Mouse (Mus musculus): ENCODE data around the gene Sez6. TPM values are rescaled to one million over a fixed set of nuclear protein-coding genes. Genes with fewer than 3 reads are reported as not detected.
A peak's percentile ranks its signal among the peaks of the same experiment; 100 is the strongest.

Gene Sez6
- polyA plus RNA-seq, 1 experiment from 2014 or later = 13.3 TPM

- H3K27ac ChIP-seq (ENCODE audit: low read depth, low read length) = no peak overlapping the region
- H3K4me2 ChIP-seq (replicated peaks; ENCODE audit: low read depth, low read length) = no peak overlapping the region
- no peaks in the 10 kb centered on the region for H3K9me3 ChIP-seq (ENCODE audit: control insufficient read depth, low read length)
- H3K4me1 ChIP-seq (replicated peaks; ENCODE audit: control insufficient read depth, insufficient read depth, low read length) = peaks cover 12% of the 10 kb centered on the region
- ATAC-seq (ENCODE audit: low FRiP score) (no peak), DNase-seq (ENCODE audit: low spot score) (no peak)
- H3K27me3 ChIP-seq (ENCODE audit: control insufficient read depth, insufficient read depth, low read length) = peaks cover 37% of the 10 kb centered on the region
- no peaks in the 10 kb centered on the region for H3K36me3 ChIP-seq (ENCODE audit: control insufficient read depth, insufficient read depth, low read length)
- WGBS = 34% methylated on average over 6 of the region's 6 CpGs
- no peak overlapping the region for H3K9ac ChIP-seq (ENCODE audit: low read depth, low read length)
- no peak overlapping the region for H3K4me3 ChIP-seq (ENCODE audit: low read depth, low read length)
Measured at GRCm38 (mm10) chr11:77913505-77913904, 17.1 kb upstream of the Sez6 start.

GRCm38 (mm10) chr11:77914598-77915260 lies 15.9 kb upstream of the Sez6 start:
- ATAC-seq (ENCODE audit: low FRiP score) = no peak
- H3K9me3 ChIP-seq (ENCODE audit: control insufficient read depth, low read length) = no peaks in the 10 kb centered on the region
- no peaks in the 10 kb centered on the region for H3K36me3 ChIP-seq (ENCODE audit: control insufficient read depth, insufficient read depth, low read length)
- H3K4me2 ChIP-seq (replicated peaks; ENCODE audit: low read depth, low read length) = 0 out of 2 replicates have a peak overlapping the region, but pooled peaks have one; percentile 9
- no peak overlapping the region for H3K4me3 ChIP-seq (ENCODE audit: low read depth, low read length)
- no peak overlapping the region for H3K27ac ChIP-seq (ENCODE audit: low read depth, low read length)
- peaks cover 8% of the 10 kb centered on the region for H3K4me1 ChIP-seq (replicated peaks; ENCODE audit: control insufficient read depth, insufficient read depth, low read length)
- WGBS = 3% methylated on average over 31 of the region's 32 CpGs
- H3K9ac ChIP-seq (ENCODE audit: low read depth, low read length) = no peak overlapping the region
- peaks cover 37% of the 10 kb centered on the region for H3K27me3 ChIP-seq (ENCODE audit: control insufficient read depth, insufficient read depth, low read length)
- no peak for DNase-seq (ENCODE audit: low spot score)

- Histone ChIP-seq H3K9ac (ENCODE audit: low read depth, low read length) (no peak overlapping the region), H3K4me1 (replicated peaks; ENCODE audit: control insufficient read depth, insufficient read depth, low read length) (peaks cover 8% of the 10 kb centered on the region), H3K4me3 (ENCODE audit: low read depth, low read length) (no peak overlapping the region), H3K9me3 (ENCODE audit: control insufficient read depth, low read length) (no peaks in the 10 kb centered on the region), H3K4me2 (replicated peaks; ENCODE audit: low read depth, low read length) (no peak overlapping the region), H3K36me3 (ENCODE audit: control insufficient read depth, insufficient read depth, low read length) (no peaks in the 10 kb centered on the region), H3K27me3 (ENCODE audit: control insufficient read depth, insufficient read depth, low read length) (peaks cover 37% of the 10 kb centered on the region), H3K27ac (ENCODE audit: low read depth, low read length) (no peak overlapping the region)
- 89% methylated on average over 4 of the region's 4 CpGs for WGBS
- DNase-seq (ENCODE audit: low spot score) = no peak
- ATAC-seq (ENCODE audit: low FRiP score) = no peak
Measured at GRCm38 (mm10) chr11:77916741-77917140, 13.9 kb upstream of the Sez6 start.

- H3K4me3 ChIP-seq (ENCODE audit: low read depth, low read length) = no peak overlapping the region
- no peaks in the 10 kb centered on the region for H3K36me3 ChIP-seq (ENCODE audit: control insufficient read depth, insufficient read depth, low read length)
- H3K27ac ChIP-seq (ENCODE audit: low read depth, low read length) = 0 out of 2 replicates have a peak overlapping the region, but pooled peaks have one; percentile 36
- peaks cover 8% of the 10 kb centered on the region for H3K4me1 ChIP-seq (replicated peaks; ENCODE audit: control insufficient read depth, insufficient read depth, low read length)
- H3K4me2 ChIP-seq (replicated peaks; ENCODE audit: low read depth, low read length) = no peak overlapping the region
- H3K9ac ChIP-seq (ENCODE audit: low read depth, low read length) = no peak overlapping the region
- peaks cover 37% of the 10 kb centered on the region for H3K27me3 ChIP-seq (ENCODE audit: control insufficient read depth, insufficient read depth, low read length)
- DNase-seq (ENCODE audit: low spot score) = no peak
- no peaks in the 10 kb centered on the region for H3K9me3 ChIP-seq (ENCODE audit: control insufficient read depth, low read length)
- 56% methylated on average over 10 of the region's 10 CpGs for WGBS
- no peak for ATAC-seq (ENCODE audit: low FRiP score)
Measured at GRCm38 (mm10) chr11:77917166-77917565, 13.4 kb upstream of the Sez6 start.

GRCm38 (mm10) chr11:77923285-77923684 lies 7.3 kb upstream of the Sez6 start:
- H3K4me3 ChIP-seq (ENCODE audit: low read depth, low read length) = no peak overlapping the region
- H3K9me3 ChIP-seq (ENCODE audit: control insufficient read depth, low read length) = no peaks in the 10 kb centered on the region
- no peak overlapping the region for H3K9ac ChIP-seq (ENCODE audit: low read depth, low read length)
- no peak overlapping the region for H3K4me2 ChIP-seq (replicated peaks; ENCODE audit: low read depth, low read length)
- no peaks in the 10 kb centered on the region for H3K36me3 ChIP-seq (ENCODE audit: control insufficient read depth, insufficient read depth, low read length)
- no peak for ATAC-seq (ENCODE audit: low FRiP score)
- peaks cover 6% of the 10 kb centered on the region; the same call in 1 of the 2 replicates for H3K27me3 ChIP-seq (ENCODE audit: control insufficient read depth, insufficient read depth, low read length)
- H3K27ac ChIP-seq (ENCODE audit: low read depth, low read length) = no peak overlapping the region
- WGBS = 65% methylated on average over 4 of the region's 4 CpGs
- DNase-seq (ENCODE audit: low spot score) = no peak
- H3K4me1 ChIP-seq (replicated peaks; ENCODE audit: control insufficient read depth, insufficient read depth, low read length) = peaks cover 6% of the 10 kb centered on the region; the same call in 1 of the 2 replicates

- H3K4me2 ChIP-seq (replicated peaks; ENCODE audit: low read depth, low read length) = no peak overlapping the region
- no peak overlapping the region for H3K27ac ChIP-seq (ENCODE audit: low read depth, low read length)
- no peak overlapping the region for H3K4me3 ChIP-seq (ENCODE audit: low read depth, low read length)
- peaks cover 12% of the 10 kb centered on the region for H3K27me3 ChIP-seq (ENCODE audit: control insufficient read depth, insufficient read depth, low read length)
- H3K36me3 ChIP-seq (ENCODE audit: control insufficient read depth, insufficient read depth, low read length) = no peaks in the 10 kb centered on the region
- H3K9me3 ChIP-seq (ENCODE audit: control insufficient read depth, low read length) = no peaks in the 10 kb centered on the region
- H3K9ac ChIP-seq (ENCODE audit: low read depth, low read length) = no peak overlapping the region
- ATAC-seq (ENCODE audit: low FRiP score) (peak; percentile 72), DNase-seq (ENCODE audit: low spot score) (no peak)
- WGBS = 32% methylated on average over 9 of the region's 9 CpGs
- H3K4me1 ChIP-seq (replicated peaks; ENCODE audit: control insufficient read depth, insufficient read depth, low read length) = peaks cover 6% of the 10 kb centered on the region; the same call in 1 of the 2 replicates
Measured at GRCm38 (mm10) chr11:77925836-77926657, 4.6 kb upstream of the Sez6 start.

GRCm38 (mm10) chr11:77926666-77927065 lies 3.9 kb upstream of the Sez6 start:
- Histone ChIP-seq H3K4me2 (replicated peaks; ENCODE audit: low read depth, low read length) (no peak overlapping the region), H3K9me3 (ENCODE audit: control insufficient read depth, low read length) (no peaks in the 10 kb centered on the region), H3K4me1 (replicated peaks; ENCODE audit: control insufficient read depth, insufficient read depth, low read length) (peaks cover 11% of the 10 kb centered on the region; the same call in 1 of the 2 replicates), H3K27ac (ENCODE audit: low read depth, low read length) (no peak overlapping the region), H3K9ac (ENCODE audit: low read depth, low read length) (no peak overlapping the region), H3K4me3 (ENCODE audit: low read depth, low read length) (no peak overlapping the region), H3K36me3 (ENCODE audit: control insufficient read depth, insufficient read depth, low read length) (no peaks in the 10 kb centered on the region), H3K27me3 (ENCODE audit: control insufficient read depth, insufficient read depth, low read length) (peaks cover 18% of the 10 kb centered on the region)
- no peak for ATAC-seq (ENCODE audit: low FRiP score)
- 17% methylated on average over 9 of the region's 9 CpGs for WGBS
- DNase-seq (ENCODE audit: low spot score) = no peak

GRCm38 (mm10) chr11:77927837-77928236 lies 2.8 kb upstream of the Sez6 start:
- peaks cover 29% of the 10 kb centered on the region for H3K27me3 ChIP-seq (ENCODE audit: control insufficient read depth, insufficient read depth, low read length)
- H3K9ac ChIP-seq (ENCODE audit: low read depth, low read length) = no peak overlapping the region
- H3K4me2 ChIP-seq (replicated peaks; ENCODE audit: low read depth, low read length) = no peak overlapping the region
- 80% methylated on average over 5 of the region's 5 CpGs for WGBS
- no peak overlapping the region for H3K4me3 ChIP-seq (ENCODE audit: low read depth, low read length)
- no peaks in the 10 kb centered on the region for H3K9me3 ChIP-seq (ENCODE audit: control insufficient read depth, low read length)
- peaks cover 11% of the 10 kb centered on the region; the same call in 1 of the 2 replicates for H3K4me1 ChIP-seq (replicated peaks; ENCODE audit: control insufficient read depth, insufficient read depth, low read length)
- no peak overlapping the region for H3K27ac ChIP-seq (ENCODE audit: low read depth, low read length)
- DNase-seq (ENCODE audit: low spot score) (no peak), ATAC-seq (ENCODE audit: low FRiP score) (no peak)
- H3K36me3 ChIP-seq (ENCODE audit: control insufficient read depth, insufficient read depth, low read length) = no peaks in the 10 kb centered on the region
